Mouse (Mus musculus): ENCODE data around the gene Fut4. TPM values are rescaled to one million over a fixed set of nuclear protein-coding genes. Genes with fewer than 3 reads are reported as not detected.
A peak's percentile ranks its signal among the peaks of the same experiment; 100 is the strongest.

Gene Fut4
- total RNA-seq (2015) (6.3 and 10.0 TPM in 2 replicates), total RNA-seq (2017) (8.6 and 9.3 TPM in 2 replicates)

- ATAC-seq (replicated peaks; ENCODE audit: poor library complexity): peak; percentile 74
These were observed at the start of gene Fut4 for GRCm38 (mm10) chr9:14752001-14752522. TSS of gene Fut4 (minus strand) at chr9:14752393.

GRCm38 (mm10) chr9:14787356-14787755 lies 35.2 kb upstream of the Fut4 start:
- no peak for ATAC-seq (replicated peaks; ENCODE audit: poor library complexity)

- ATAC-seq (replicated peaks; ENCODE audit: poor library complexity): peak; percentile 97
These were observed 32.1 kb upstream of the Fut4 start, which contains the start of the genes Mre11a and Ankrd49 for GRCm38 (mm10) chr9:14784039-14785002. TSS of gene Mre11a (plus strand) at chr9:14784654. TSS of gene Ankrd49 (minus strand) at chr9:14784856.

- ATAC-seq (replicated peaks; ENCODE audit: poor library complexity): no peak
These were observed 26.1 kb upstream of the Fut4 start for GRCm38 (mm10) chr9:14778341-14778740.

- ATAC-seq (replicated peaks; ENCODE audit: poor library complexity): peak; percentile 47; the same call in 1 of the 2 replicates
These were observed 21.6 kb upstream of the Fut4 start for GRCm38 (mm10) chr9:14773813-14774212.

- ATAC-seq (replicated peaks; ENCODE audit: poor library complexity): peak; percentile 64
These were observed 19.9 kb upstream of the Fut4 start for GRCm38 (mm10) chr9:14772074-14772473.

GRCm38 (mm10) chr9:14770803-14771471 lies 18.7 kb upstream of the Fut4 start, which contains the start of gene 1700012B09Rik:
TSS of gene 1700012B09Rik (minus strand) at chr9:14771030.
- peak; percentile 58 for ATAC-seq (replicated peaks; ENCODE audit: poor library complexity)

- ATAC-seq (replicated peaks; ENCODE audit: poor library complexity): no peak
These were observed 17.6 kb upstream of the Fut4 start for GRCm38 (mm10) chr9:14769811-14770210.

- ATAC-seq (replicated peaks; ENCODE audit: poor library complexity): peak; percentile 72
These were observed 12.6 kb upstream of the Fut4 start for GRCm38 (mm10) chr9:14764765-14765164.

GRCm38 (mm10) chr9:14759261-14759660 lies 7.1 kb upstream of the Fut4 start:
- no peak for ATAC-seq (replicated peaks; ENCODE audit: poor library complexity)

GRCm38 (mm10) chr9:14758590-14758989 lies 6.4 kb upstream of the Fut4 start:
- peak; percentile 96 for ATAC-seq (replicated peaks; ENCODE audit: poor library complexity)

- ATAC-seq (replicated peaks; ENCODE audit: poor library complexity): no peak
These were observed 2.3 kb upstream of the Fut4 start for GRCm38 (mm10) chr9:14754469-14754868.

- no peak for ATAC-seq (replicated peaks; ENCODE audit: poor library complexity)
These were observed 1.8 kb upstream of the Fut4 start for GRCm38 (mm10) chr9:14753947-14754346.

- ATAC-seq (replicated peaks; ENCODE audit: poor library complexity): peak; percentile 52
These were observed 641 bp downstream of the Fut4 start for GRCm38 (mm10) chr9:14751503-14752000.

GRCm38 (mm10) chr9:14750901-14751502 lies 1.2 kb downstream of the Fut4 start:
- 0 out of 2 replicates have a peak, but pooled peaks have one; percentile 2 for ATAC-seq (replicated peaks; ENCODE audit: poor library complexity)

- ATAC-seq (replicated peaks; ENCODE audit: poor library complexity): no peak
These were observed 11.9 kb downstream of the Fut4 start, which contains the start of gene Piwil4 for GRCm38 (mm10) chr9:14740151-14740924. TSS of gene Piwil4 (minus strand) at chr9:14740733.

GRCm38 (mm10) chr9:14739498-14740150 lies 12.6 kb downstream of the Fut4 start:
- peak; percentile 77 for ATAC-seq (replicated peaks; ENCODE audit: poor library complexity)

- no peak; the same call in 1 of the 2 replicates for ATAC-seq (replicated peaks; ENCODE audit: poor library complexity)
These were observed 21.2 kb downstream of the Fut4 start for GRCm38 (mm10) chr9:14730941-14731541.

- ATAC-seq (replicated peaks; ENCODE audit: poor library complexity): no peak
These were observed 23.8 kb downstream of the Fut4 start for GRCm38 (mm10) chr9:14728365-14728764.
